Mouse (Mus musculus) liver, embryonic 12.5 days (tissue): ENCODE data around the gene Rbm46. TPM values are rescaled to one million over a fixed set of nuclear protein-coding genes. Genes with fewer than 3 reads are reported as not detected.
A peak's percentile ranks its signal among the peaks of the same experiment; 100 is the strongest.

Experiments used
- ATAC-seq: fragments of 200-750 bp; cut with Nextera tagmentation; 2 replicates; pipeline ENCODE4 v1.8.0; 2017; ENCODE audit warnings: moderate number of reproducible peaks, mild to moderate bottlenecking, moderate library complexity
- H3K27ac ChIP-seq: fragments of 300-500 bp; sonication (generic); 2 replicates; pipeline ENCODE4 v1.5.1; 2016; ENCODE audit warnings: mild to moderate bottlenecking
- H3K27me3 ChIP-seq: fragments of 300-500 bp; sonication (generic); replicated peaks from 2 replicates; pipeline ENCODE4 v1.6.1; 2016; ENCODE audit warnings: mild to moderate bottlenecking, moderate library complexity
- H3K36me3 ChIP-seq: fragments of 300-500 bp; sonication (generic); 2 replicates; pipeline ENCODE4 v1.6.1; 2016; ENCODE audit warnings: mild to moderate bottlenecking, moderate library complexity
- H3K4me1 ChIP-seq: fragments of 300-500 bp; sonication (generic); 2 replicates; pipeline ENCODE4 v1.6.1; 2016
- H3K4me2 ChIP-seq: fragments of 300-500 bp; sonication (generic); 2 replicates; pipeline ENCODE4 v1.6.1; 2016; ENCODE audit warnings: mild to moderate bottlenecking, moderate library complexity
- H3K4me3 ChIP-seq: fragments of 300-500 bp; sonication (generic); 2 replicates; pipeline ENCODE4 v1.5.1; 2016; ENCODE audit warnings: mild to moderate bottlenecking, moderate library complexity
- H3K9ac ChIP-seq: fragments of 300-500 bp; sonication (generic); 2 replicates; pipeline ENCODE4 v1.6.1; 2016; ENCODE audit warnings: mild to moderate bottlenecking, moderate library complexity
- H3K9me3 ChIP-seq: fragments of 300-500 bp; sonication (generic); replicated peaks from 2 replicates; pipeline ENCODE4 v1.6.1; 2016; ENCODE audit warnings: mild to moderate bottlenecking, moderate library complexity
- WGBS: fragments of 180-500 bp; shearing (Covaris S2); methylation state at CpG from one replicate; pipeline ENCODE4 v1.1.7; 2016; ENCODE audit not compliant: insufficient replicate concordance; 5-methylcytosine and 5-hydroxymethylcytosine counted together
- polyA plus RNA-seq: library from polyadenylated mRNA; unstranded; fragments of >200 nt; fragmentation: Nextera tagmentation; extraction: Ambion mirVana; gene quantifications from 2 replicates; pipeline ENCODE4 v1.2.1, GENCODE M21; 2016

Gene Rbm46
- polyA plus RNA-seq, 1 experiment from 2014 or later = 2.5 TPM

- Histone ChIP-seq H3K27me3 (no peaks in the 10 kb centered on the region), H3K36me3 (no peaks in the 10 kb centered on the region)
- 65% methylated on average over 3 of the region's 3 CpGs for WGBS
Observed at GRCm38 (mm10) chr3:82811851-82812250, 64.4 kb downstream of the Rbm46 start.

GRCm38 (mm10) chr3:82810334-82811120 is 65.8 kb downstream of the Rbm46 start:
- H3K9ac ChIP-seq = no peak overlapping the region
- ATAC-seq = no peak
- 59% methylated on average over 7 of the region's 7 CpGs for WGBS
- no peak overlapping the region for H3K27ac ChIP-seq
- H3K9me3 ChIP-seq = no peaks in the 10 kb centered on the region
- H3K4me3 ChIP-seq = no peak overlapping the region
- no peaks in the 10 kb centered on the region for H3K4me1 ChIP-seq
- H3K27me3 ChIP-seq = no peaks in the 10 kb centered on the region
- no peaks in the 10 kb centered on the region for H3K36me3 ChIP-seq
- no peak overlapping the region for H3K4me2 ChIP-seq

More at GRCm38 (mm10) chr3:82811851-82812250, 64.4 kb downstream of the Rbm46 start:
- H3K9me3 ChIP-seq = no peaks in the 10 kb centered on the region
- H3K4me1 ChIP-seq = no peaks in the 10 kb centered on the region
- no peak overlapping the region for H3K4me2 ChIP-seq
- no peak overlapping the region for H3K4me3 ChIP-seq
- ATAC-seq = no peak
- H3K27ac ChIP-seq = no peak overlapping the region
- H3K9ac ChIP-seq = no peak overlapping the region

GRCm38 (mm10) chr3:82809769-82810168 is 66.5 kb downstream of the Rbm46 start:
- no peak for ATAC-seq
- no peaks in the 10 kb centered on the region for H3K36me3 ChIP-seq
- H3K9ac ChIP-seq = no peak overlapping the region
- H3K27me3 ChIP-seq = no peaks in the 10 kb centered on the region
- H3K4me2 ChIP-seq = no peak overlapping the region
- no peak overlapping the region for H3K4me3 ChIP-seq
- H3K9me3 ChIP-seq = no peaks in the 10 kb centered on the region
- WGBS = 72% methylated on average over 7 of the region's 7 CpGs
- no peaks in the 10 kb centered on the region for H3K4me1 ChIP-seq
- no peak overlapping the region for H3K27ac ChIP-seq

GRCm38 (mm10) chr3:82808323-82808911 is 67.9 kb downstream of the Rbm46 start:
- no peaks in the 10 kb centered on the region for H3K27me3 ChIP-seq
- no peaks in the 10 kb centered on the region for H3K36me3 ChIP-seq
- no peaks in the 10 kb centered on the region for H3K9me3 ChIP-seq
- 26% methylated on average over 1 of the region's 1 CpGs for WGBS
- no peaks in the 10 kb centered on the region for H3K4me1 ChIP-seq
- H3K9ac ChIP-seq = no peak overlapping the region
- no peak for ATAC-seq
- no peak overlapping the region for H3K4me2 ChIP-seq
- H3K4me3 ChIP-seq = no peak overlapping the region
- H3K27ac ChIP-seq = no peak overlapping the region

GRCm38 (mm10) chr3:82805291-82805690 is 71.0 kb downstream of the Rbm46 start:
- 40% methylated on average over 7 of the region's 7 CpGs for WGBS
- Histone ChIP-seq H3K27me3 (no peaks in the 10 kb centered on the region), H3K4me1 (no peaks in the 10 kb centered on the region), H3K36me3 (no peaks in the 10 kb centered on the region), H3K4me2 (no peak overlapping the region), H3K4me3 (no peak overlapping the region), H3K9ac (no peak overlapping the region), H3K9me3 (no peaks in the 10 kb centered on the region), H3K27ac (no peak overlapping the region)
- no peak for ATAC-seq

- ATAC-seq = no peak
- H3K4me1 ChIP-seq = no peaks in the 10 kb centered on the region
- H3K27me3 ChIP-seq = no peaks in the 10 kb centered on the region
- WGBS = 54% methylated on average over 3 of the region's 3 CpGs
- H3K4me3 ChIP-seq = no peak overlapping the region
- H3K36me3 ChIP-seq = no peaks in the 10 kb centered on the region
- no peaks in the 10 kb centered on the region for H3K9me3 ChIP-seq
- no peak overlapping the region for H3K27ac ChIP-seq
- H3K9ac ChIP-seq = no peak overlapping the region
- H3K4me2 ChIP-seq = no peak overlapping the region
Observed at GRCm38 (mm10) chr3:82800470-82800843, 75.8 kb downstream of the Rbm46 start.

GRCm38 (mm10) chr3:82799735-82800469 is 76.4 kb downstream of the Rbm46 start:
- Histone ChIP-seq H3K36me3 (no peaks in the 10 kb centered on the region), H3K9ac (no peak overlapping the region), H3K4me1 (no peaks in the 10 kb centered on the region), H3K27me3 (no peaks in the 10 kb centered on the region), H3K4me3 (no peak overlapping the region), H3K9me3 (no peaks in the 10 kb centered on the region), H3K27ac (no peak overlapping the region), H3K4me2 (no peak overlapping the region)
- 57% methylated on average over 4 of the region's 4 CpGs for WGBS
- ATAC-seq = no peak

- 18% methylated on average over 1 of the region's 1 CpGs for WGBS
- Histone ChIP-seq H3K4me2 (no peak overlapping the region), H3K27me3 (no peaks in the 10 kb centered on the region), H3K4me1 (no peaks in the 10 kb centered on the region), H3K36me3 (no peaks in the 10 kb centered on the region), H3K9me3 (no peaks in the 10 kb centered on the region), H3K4me3 (no peak overlapping the region), H3K27ac (no peak overlapping the region), H3K9ac (no peak overlapping the region)
- peak; percentile 18; the same call in 1 of the 2 replicates for ATAC-seq
Observed at GRCm38 (mm10) chr3:82793656-82794055, 82.6 kb downstream of the Rbm46 start.

GRCm38 (mm10) chr3:82791663-82792062 is 84.6 kb downstream of the Rbm46 start:
- WGBS = 72% methylated on average over 3 of the region's 3 CpGs
- no peak overlapping the region for H3K4me3 ChIP-seq
- ATAC-seq = no peak

More at GRCm38 (mm10) chr3:82791663-82792062, 84.6 kb downstream of the Rbm46 start:
- no peak overlapping the region for H3K27ac ChIP-seq
- H3K4me1 ChIP-seq = no peaks in the 10 kb centered on the region
- no peak overlapping the region for H3K4me2 ChIP-seq
- no peaks in the 10 kb centered on the region for H3K9me3 ChIP-seq
- no peak overlapping the region for H3K9ac ChIP-seq
- H3K27me3 ChIP-seq = no peaks in the 10 kb centered on the region
- H3K36me3 ChIP-seq = no peaks in the 10 kb centered on the region

Other genes starting within 250 kb of the Rbm46 start
- gene Lrat, start 27.5 kb upstream of the Rbm46 start, polyA plus RNA-seq = 0.35 and 0.49 TPM in 2 replicates
- gene Fgg, start 131.2 kb upstream of the Rbm46 start, polyA plus RNA-seq = 170 and 179 TPM in 2 replicates
- 190 and 194 TPM in 2 replicates for gene Fga, start 149.6 kb upstream of the Rbm46 start, polyA plus RNA-seq
- 139 and 143 TPM in 2 replicates for gene Fgb, start 173.4 kb upstream of the Rbm46 start, polyA plus RNA-seq
- gene Plrg1, start 179.0 kb upstream of the Rbm46 start, polyA plus RNA-seq = 66.2 and 69.4 TPM in 2 replicates